ENCODE assay signal across 24 mouse cellular contexts in the genomic region with DNA sequence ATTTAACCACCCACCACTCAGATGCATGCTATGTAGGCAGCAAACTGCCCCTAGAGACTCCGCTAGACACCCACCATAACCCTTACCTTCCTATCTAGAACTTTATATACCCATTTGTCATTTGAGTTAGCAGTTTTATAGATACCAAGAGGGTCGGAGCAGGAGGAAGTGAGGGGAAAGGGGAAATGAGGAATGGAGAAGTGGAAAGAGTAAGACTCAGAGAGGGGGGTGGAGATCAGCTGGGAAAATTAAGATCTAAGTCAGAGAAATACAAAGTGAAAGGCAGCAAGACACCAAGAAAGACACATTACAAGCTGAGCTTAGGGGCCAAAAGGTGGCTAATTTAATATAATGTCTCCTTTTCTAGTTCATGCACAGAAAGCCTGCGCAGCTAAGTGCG. TPM values are rescaled to one million over a fixed set of nuclear protein-coding genes. Genes with fewer than 3 reads are reported as not detected.
A peak's percentile ranks its signal among the peaks of the same experiment; 100 is the strongest.
DNase-seq lines count a peak whose midpoint lies in the region; ATAC-seq and TF ChIP-seq lines count a peak whose summit lies in the region.
"Had no signal": no experiment of that assay in that cellular context is flagged by ENCODE, and none has a peak within 500 bp of the region (broad histone marks: within the 10 kb centered on the region; RNA-seq: fewer than 3 reads in every experiment).

No protein-coding gene starts in this region.

- peak overlapping the region; percentile 59 for H3K27ac ChIP-seq in spleen, adult 2 months (ENCODE audit: insufficient read depth, low read length)
- peak overlapping the region; percentile 74 for H3K27ac ChIP-seq in liver, embryonic 15.5 days (replicated peaks)
- no peak overlapping the region for H3K27ac ChIP-seq in forebrain, embryonic 14.5 days (ENCODE audit: low read depth, low read length)
- H3K27ac ChIP-seq: embryonic facial prominence, embryonic 12.5 days; forebrain, embryonic 13.5 days; kidney, embryonic 15.5 days; limb, embryonic 13.5 days; midbrain, embryonic 10.5 days had no signal

- WGBS in spleen, adult 2 months: 77% methylated on average over 4 of the region's 4 CpGs
- WGBS in liver, embryonic 15.5 days (ENCODE audit: insufficient replicate concordance): 61% methylated on average over 4 of the region's 4 CpGs
- WGBS in forebrain, embryonic 14.5 days: 97% methylated on average over 4 of the region's 4 CpGs

- peaks cover 5% of the 10 kb centered on the region; the same call in 1 of the 2 replicates for H3K4me1 ChIP-seq in spleen, adult 2 months (ENCODE audit: control insufficient read depth, insufficient read depth, insufficient read length)
- peaks cover 50% of the 10 kb centered on the region for H3K4me1 ChIP-seq in liver, embryonic 15.5 days (replicated peaks)
- H3K4me1 ChIP-seq in forebrain, embryonic 14.5 days (ENCODE audit: control insufficient read depth, insufficient read depth, low read length): no peaks in the 10 kb centered on the region
- H3K4me1 ChIP-seq: forebrain, embryonic 13.5 days had no signal

- H3K4me2 ChIP-seq in liver, embryonic 15.5 days: peak overlapping the region; percentile 27; the same call in 1 of the 2 replicates
- no peak overlapping the region for H3K4me2 ChIP-seq in forebrain, embryonic 14.5 days (ENCODE audit: low read length)
- H3K4me2 ChIP-seq: embryonic facial prominence, embryonic 12.5 days; forebrain, embryonic 13.5 days; heart, embryonic 11.5 days; kidney, embryonic 15.5 days; limb, embryonic 13.5 days had no signal

- TF ChIP-seq CTCF in spleen, adult 2 months (IDR thresholded peaks at IDR 0.05; ENCODE audit: extremely low read depth, insufficient read depth, insufficient read length, insufficient replicate concordance): no peak

- H3K4me3 ChIP-seq in spleen, adult 2 months (ENCODE audit: extremely low read depth, insufficient read depth, insufficient read length): no peak overlapping the region
- no peak overlapping the region; the same call in 1 of the 2 replicates for H3K4me3 ChIP-seq in liver, embryonic 15.5 days (replicated peaks)
- no peak overlapping the region for H3K4me3 ChIP-seq in forebrain, embryonic 14.5 days (ENCODE audit: low read depth, low read length)
- H3K4me3 ChIP-seq: embryonic facial prominence, embryonic 12.5 days; erythroblast, embryonic 14.5 days; forebrain, embryonic 13.5 days; kidney, embryonic 15.5 days; limb, embryonic 13.5 days; midbrain, embryonic 10.5 days had no signal

- H3K9ac ChIP-seq in liver, embryonic 15.5 days: no peak overlapping the region
- H3K9ac ChIP-seq in forebrain, embryonic 14.5 days (ENCODE audit: low read length): no peak overlapping the region
- H3K9ac ChIP-seq: embryonic facial prominence, embryonic 12.5 days; forebrain, embryonic 13.5 days; kidney, embryonic 15.5 days; limb, embryonic 13.5 days had no signal

- H3K9me3 ChIP-seq in liver, embryonic 15.5 days (replicated peaks): no peaks in the 10 kb centered on the region
- H3K9me3 ChIP-seq in forebrain, embryonic 14.5 days (replicated peaks; ENCODE audit: control insufficient read depth, low read length): no peaks in the 10 kb centered on the region
- H3K9me3 ChIP-seq: embryonic facial prominence, embryonic 12.5 days; forebrain, embryonic 13.5 days; kidney, embryonic 15.5 days; limb, embryonic 13.5 days; midbrain, embryonic 10.5 days had no signal

- H3K27me3 ChIP-seq in spleen, adult 2 months (ENCODE audit: control insufficient read depth, insufficient read depth, low read length): no peaks in the 10 kb centered on the region
- no peaks in the 10 kb centered on the region for H3K27me3 ChIP-seq in liver, embryonic 15.5 days
- no peaks in the 10 kb centered on the region for H3K27me3 ChIP-seq in forebrain, embryonic 14.5 days (replicated peaks; ENCODE audit: control insufficient read depth, insufficient read depth, low read length)
- H3K27me3 ChIP-seq: embryonic facial prominence, embryonic 12.5 days; forebrain, embryonic 13.5 days; kidney, embryonic 15.5 days; limb, embryonic 13.5 days; Patski had no signal

- peak; percentile 22 for ATAC-seq in common myeloid progenitor, adult 5-6 weeks (replicated peaks; ENCODE audit: low read depth, poor library complexity, severe bottlenecking)
- no peak for ATAC-seq in liver, embryonic 15.5 days (ENCODE audit: insufficient read depth)
- ATAC-seq in monocyte, adult 5-6 weeks (replicated peaks; ENCODE audit: insufficient number of reproducible peaks, low FRiP score, low TSS enrichment, poor library complexity, severe bottlenecking): peak; percentile 34
- ATAC-seq in forebrain, embryonic 14.5 days: no peak
- ATAC-seq: forebrain, embryonic 13.5 days; hindbrain, embryonic 16.5 days; intestine, postnatal 0 days; Patski had no signal

- H3K36me3 ChIP-seq in spleen, adult 2 months (ENCODE audit: control insufficient read depth, insufficient read depth, low read length): peaks cover 32% of the 10 kb centered on the region
- H3K36me3 ChIP-seq in liver, embryonic 15.5 days (replicated peaks): peaks cover 56% of the 10 kb centered on the region
- H3K36me3 ChIP-seq in forebrain, embryonic 14.5 days (ENCODE audit: control insufficient read depth, insufficient read depth, low read length): peaks cover 57% of the 10 kb centered on the region

- DNase-seq in spleen, adult 2 months (ENCODE audit: low read depth in 1 of 2, low spot score in 2 of 2): no peak
- no peak for DNase-seq in spleen, adult 12 weeks (ENCODE audit: low spot score)
- no peak for DNase-seq in forebrain, embryonic 14.5 days (ENCODE audit: low spot score)
- DNase-seq in spleen, adult 18-20 months: no peak
- no peak for DNase-seq in lung, postnatal 10 days
- DNase-seq: adrenal gland, postnatal 14 days; cerebellum, adult 8-10 months; gastrocnemius, postnatal 14 days; kidney, postnatal 4 days; right cerebral cortex, postnatal 25 days; thymus, adult 18-20 months had no signal

- TF ChIP-seq POLR2A in spleen, adult 2 months (IDR thresholded peaks at IDR 0.05; ENCODE audit: low read depth, low read length): no peak

RNA-seq across cellular contexts. Expression of a gene that starts 0.4 kb away (rescaled TPM):
- polyA plus RNA-seq in spleen, adult 2 months (2012; rRNA removed): 237 and 307 TPM in 2 replicates
- total RNA-seq in common myeloid progenitor, adult 5-6 weeks (2017): 58.4 and 94.7 TPM in 2 replicates
- polyA plus RNA-seq in liver, embryonic 15.5 days (2015; fragmentation: Nextera tagmentation; extraction: Ambion mirVana): 115 and 118 TPM in 2 replicates
- total RNA-seq in monocyte, adult 5-6 weeks (2017): 875 to 1,050 TPM (median 955 TPM) in 3 replicates
- polyA plus RNA-seq in forebrain, embryonic 14.5 days (2014; fragmentation: Nextera tagmentation; extraction: Ambion mirVana): 25.1 and 31.5 TPM in 2 replicates

RNA-seq across cellular contexts. Expression of a gene that starts 9.7 kb away (rescaled TPM):
- polyA plus RNA-seq in spleen, adult 2 months (2012; rRNA removed): 1.2 and 1.8 TPM in 2 replicates
- 3.7 TPM in 1 of 2 replicates, not detected in the other for total RNA-seq in common myeloid progenitor, adult 5-6 weeks (2017)
- 6,467 and 6,641 TPM in 2 replicates for polyA plus RNA-seq in liver, embryonic 15.5 days (2015; fragmentation: Nextera tagmentation; extraction: Ambion mirVana)
- total RNA-seq in monocyte, adult 5-6 weeks (2017): not detected in 3 replicates
- polyA plus RNA-seq in forebrain, embryonic 14.5 days (2014; fragmentation: Nextera tagmentation; extraction: Ambion mirVana): 0.88 and 1.9 TPM in 2 replicates
- total RNA-seq: gastrocnemius, postnatal 14 days had no signal
- polyA plus RNA-seq: Patski had no signal

RNA-seq across cellular contexts. Expression of a gene that starts 12.2 kb away (rescaled TPM):
- 17.5 and 20.3 TPM in 2 replicates for polyA plus RNA-seq in spleen, adult 2 months (2012; rRNA removed)
- total RNA-seq in common myeloid progenitor, adult 5-6 weeks (2017): 19.0 and 21.5 TPM in 2 replicates
- polyA plus RNA-seq in liver, embryonic 15.5 days (2015; fragmentation: Nextera tagmentation; extraction: Ambion mirVana): 15.8 and 16.2 TPM in 2 replicates
- total RNA-seq in monocyte, adult 5-6 weeks (2017): 5.0 to 10.2 TPM (median 9.3 TPM) in 3 replicates
- polyA plus RNA-seq in forebrain, embryonic 14.5 days (2014; fragmentation: Nextera tagmentation; extraction: Ambion mirVana): 45.0 and 49.2 TPM in 2 replicates

RNA-seq across cellular contexts. Expression of a gene that starts 15.7 kb away (rescaled TPM):
- polyA plus RNA-seq in spleen, adult 2 months (2012; rRNA removed): 0.63 and 0.64 TPM in 2 replicates
- not detected in 2 replicates for total RNA-seq in common myeloid progenitor, adult 5-6 weeks (2017)
- 0.58 and 0.60 TPM in 2 replicates for polyA plus RNA-seq in liver, embryonic 15.5 days (2015; fragmentation: Nextera tagmentation; extraction: Ambion mirVana)
- total RNA-seq in monocyte, adult 5-6 weeks (2017): not detected in 3 replicates
- 2.5 and 3.9 TPM in 2 replicates for polyA plus RNA-seq in forebrain, embryonic 14.5 days (2014; fragmentation: Nextera tagmentation; extraction: Ambion mirVana)
- polyA plus RNA-seq: erythroblast, embryonic 14.5 days had no signal

RNA-seq across cellular contexts. Expression of a gene that starts 16.6 kb away (rescaled TPM):
- polyA plus RNA-seq in spleen, adult 2 months (2012; rRNA removed): 52.4 and 59.6 TPM in 2 replicates
- 198 and 334 TPM in 2 replicates for total RNA-seq in common myeloid progenitor, adult 5-6 weeks (2017)
- polyA plus RNA-seq in liver, embryonic 15.5 days (2015; fragmentation: Nextera tagmentation; extraction: Ambion mirVana): 137 and 144 TPM in 2 replicates
- 172 to 231 TPM (median 231 TPM) in 3 replicates for total RNA-seq in monocyte, adult 5-6 weeks (2017)
- polyA plus RNA-seq in forebrain, embryonic 14.5 days (2014; fragmentation: Nextera tagmentation; extraction: Ambion mirVana): 244 and 260 TPM in 2 replicates

Comparison
In these comparisons a context has a peak if more than half of its experiments do, and no peak if none do; other contexts are left out.
1. ATAC-seq: peak in common myeloid progenitor, adult 5-6 weeks (single experiment) and monocyte, adult 5-6 weeks (single experiment); none in liver, embryonic 15.5 days (single experiment) and forebrain, embryonic 14.5 days (single experiment).
2. RNA of a gene that starts 9.7 kb away (polyA plus RNA-seq): 6,467 to 6,641 TPM in liver, embryonic 15.5 days; 1.2 to 1.8 TPM in spleen, adult 2 months and 0.88 to 1.9 TPM in forebrain, embryonic 14.5 days; every median in the first group is over 1,000 times any median in the second.